In genomic region chr14:99894708-99895383, GRCm38 (mm10) we compare ENCODE assay signal across 8 mouse cellular contexts.
DNase-seq lines count a peak whose midpoint lies in the region; ATAC-seq lines count a peak whose summit lies in the region.

No protein-coding gene starts in this region.

- H3K4me1 ChIP-seq in forebrain, embryonic 13.5 days: no peaks in the 10 kb centered on the region
- H3K4me1 ChIP-seq in hindbrain, embryonic 11.5 days (replicated peaks; ENCODE audit: control insufficient read depth, insufficient read depth, low read length): no peaks in the 10 kb centered on the region
- H3K4me1 ChIP-seq in lung, embryonic 16.5 days (replicated peaks; ENCODE audit: control insufficient read depth, insufficient read depth, low read length): no peaks in the 10 kb centered on the region; the same call in 1 of the 2 replicates

- 21% methylated on average over 7 of the region's 7 CpGs for WGBS in forebrain, embryonic 13.5 days
- 19% methylated on average over 7 of the region's 7 CpGs for WGBS in hindbrain, embryonic 11.5 days
- 17% methylated on average over 7 of the region's 7 CpGs for WGBS in lung, embryonic 16.5 days

- ATAC-seq in forebrain, embryonic 13.5 days: peak; percentile 85
- peak; percentile 69; the same call in 1 of the 2 replicates for ATAC-seq in hindbrain, embryonic 11.5 days (ENCODE audit: low FRiP score)
- peak; percentile 76 for ATAC-seq in lung, embryonic 16.5 days (ENCODE audit: low read depth)

- peak; percentile 85 for DNase-seq in MN1 (ENCODE audit: low spot score)
- peak; percentile 40 for DNase-seq in c-Kit-positive CD71-positive TER-119-positive erythroid progenitor cells, embryonic 14.5 days (ENCODE audit: low spot score)
- DNase-seq in hindbrain, embryonic 11.5 days (ENCODE audit: low spot score): peak; percentile 78
- peak; percentile 66 to 81 for DNase-seq in layer of hippocampus, adult 8-10 months (ENCODE audit: low spot score in 2 of 2)
- peak; percentile 37 for DNase-seq in retina, adult 2 months (ENCODE audit: low read depth, low spot score)
- DNase-seq in urinary bladder, postnatal 25 days (ENCODE audit: low spot score): peak; percentile 50

- H3K27me3 ChIP-seq in forebrain, embryonic 13.5 days: no peaks in the 10 kb centered on the region
- H3K27me3 ChIP-seq in hindbrain, embryonic 11.5 days (ENCODE audit: control insufficient read depth, insufficient read depth, low read length): no peaks in the 10 kb centered on the region
- H3K27me3 ChIP-seq in lung, embryonic 16.5 days (ENCODE audit: control insufficient read depth, insufficient read depth, low read depth, low read length): no peaks in the 10 kb centered on the region

- no peak overlapping the region for H3K9ac ChIP-seq in forebrain, embryonic 13.5 days
- no peak overlapping the region for H3K9ac ChIP-seq in hindbrain, embryonic 11.5 days (ENCODE audit: low read depth, low read length)
- no peak overlapping the region for H3K9ac ChIP-seq in lung, embryonic 16.5 days (ENCODE audit: low read length)

- no peak overlapping the region for H3K4me2 ChIP-seq in forebrain, embryonic 13.5 days
- H3K4me2 ChIP-seq in hindbrain, embryonic 11.5 days (replicated peaks; ENCODE audit: low read depth, low read length): no peak overlapping the region
- no peak overlapping the region for H3K4me2 ChIP-seq in lung, embryonic 16.5 days (ENCODE audit: low read depth, low read length)

- no peaks in the 10 kb centered on the region for H3K9me3 ChIP-seq in forebrain, embryonic 13.5 days (replicated peaks)
- no peaks in the 10 kb centered on the region for H3K9me3 ChIP-seq in hindbrain, embryonic 11.5 days (ENCODE audit: control insufficient read depth, low read length)
- no peaks in the 10 kb centered on the region for H3K9me3 ChIP-seq in lung, embryonic 16.5 days (ENCODE audit: control insufficient read depth, low read length)

- H3K4me3 ChIP-seq in forebrain, embryonic 13.5 days: no peak overlapping the region
- H3K4me3 ChIP-seq in hindbrain, embryonic 11.5 days (ENCODE audit: low read depth, low read length): no peak overlapping the region
- H3K4me3 ChIP-seq in lung, embryonic 16.5 days (ENCODE audit: low read length): no peak overlapping the region

- H3K27ac ChIP-seq in forebrain, embryonic 13.5 days: no peak overlapping the region
- H3K27ac ChIP-seq in hindbrain, embryonic 11.5 days (ENCODE audit: low read depth, low read length): no peak overlapping the region
- no peak overlapping the region for H3K27ac ChIP-seq in lung, embryonic 16.5 days (ENCODE audit: low read length)

- H3K36me3 ChIP-seq in forebrain, embryonic 13.5 days (ENCODE audit: poor library complexity, severe bottlenecking): peaks cover under 1% of the 10 kb centered on the region; the same call in 1 of the 2 replicates
- no peaks in the 10 kb centered on the region for H3K36me3 ChIP-seq in hindbrain, embryonic 11.5 days (ENCODE audit: control insufficient read depth, insufficient read depth, low read length)
- no peaks in the 10 kb centered on the region for H3K36me3 ChIP-seq in lung, embryonic 16.5 days (ENCODE audit: control insufficient read depth, insufficient read depth, low read length)
